Mouse (Mus musculus) 3134 (cell line): ENCODE results near the gene Stk40.

Experiments used
- DNase-seq: peaks from one replicate; pipeline ENCODE4 v3.0.0-alpha.2; 2011; ENCODE audit warnings: low spot score; ENCODE audit not compliant: insufficient read length; ENCODE audit errors: extremely low read depth

Gene Stk40

DNA sequence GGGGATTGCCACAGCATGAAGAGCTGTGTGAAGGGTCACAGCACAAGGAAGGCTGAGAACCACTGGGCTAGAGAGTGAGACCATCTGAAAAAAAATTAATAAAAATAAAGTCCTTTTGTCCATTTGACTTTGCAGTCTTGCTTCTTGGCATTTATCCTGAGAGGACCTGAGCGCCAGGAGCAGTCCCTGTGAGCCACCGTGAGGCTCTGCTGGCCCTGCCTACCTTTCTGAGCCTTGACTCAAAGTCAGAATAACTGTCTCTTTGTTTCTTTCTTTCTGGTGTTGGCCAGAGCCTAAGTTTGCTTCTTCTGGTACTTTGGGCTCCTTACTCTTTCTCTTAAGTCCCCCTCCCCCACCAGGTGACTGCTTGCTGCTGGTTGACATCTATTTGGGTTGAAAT is 16.7 kb downstream of the Stk40 start:
- no peak for DNase-seq

DNA sequence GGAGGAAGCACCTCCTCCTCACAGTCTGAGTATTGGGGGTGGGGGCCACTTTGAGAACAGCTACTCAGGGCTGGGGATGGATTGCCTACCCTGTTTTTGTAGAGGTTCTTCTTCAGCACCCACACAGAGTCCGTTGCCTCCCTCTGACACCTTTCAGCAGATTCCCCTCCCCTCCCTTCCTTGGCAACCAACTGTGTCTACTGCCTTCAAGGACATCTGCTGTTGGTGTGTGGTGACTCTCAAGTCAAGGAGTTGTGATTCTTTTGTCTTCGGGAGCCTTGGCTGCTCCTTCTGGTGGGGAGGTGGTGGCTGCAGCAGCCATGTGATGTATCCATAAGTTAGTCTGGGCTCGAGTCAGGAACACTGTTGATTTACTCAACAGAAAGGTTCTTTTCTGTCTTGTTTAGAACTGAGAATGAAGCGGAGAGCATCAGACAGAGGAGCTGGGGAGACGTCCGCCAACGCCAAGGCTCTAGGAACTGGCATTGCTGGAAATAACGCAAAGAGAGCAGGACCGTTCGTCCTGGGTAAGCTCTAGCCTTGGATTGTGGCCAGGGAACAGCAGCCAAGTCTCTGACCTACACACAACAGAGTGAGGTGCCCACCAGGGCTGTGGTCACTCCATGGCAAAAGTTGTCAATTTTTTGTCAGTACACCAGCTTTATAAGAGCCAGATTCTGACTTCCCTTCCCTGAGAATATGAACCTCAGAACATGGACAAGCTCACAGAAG is 19.7 kb downstream of the Stk40 start:
- DNase-seq, result no peak

DNA sequence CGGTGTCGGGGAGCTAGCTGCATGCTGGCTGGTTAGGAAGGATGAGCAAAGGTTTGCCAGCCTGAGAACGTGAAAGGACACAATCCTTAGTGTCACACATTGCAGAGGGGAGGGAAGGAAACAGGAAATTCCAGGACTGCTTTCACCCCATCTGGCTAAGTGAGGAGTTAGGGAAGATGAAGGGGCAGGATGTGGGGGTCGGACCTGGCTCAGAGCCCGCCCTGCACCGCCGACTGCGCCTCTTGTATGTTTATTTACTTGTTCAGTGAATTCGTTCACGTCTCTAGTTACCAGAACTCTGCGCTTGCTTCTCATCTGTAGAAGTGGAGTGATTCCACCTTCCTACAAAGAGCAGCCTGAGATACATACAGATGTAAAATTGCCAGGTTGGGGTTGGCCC is 26.7 kb downstream of the Stk40 start:
- DNase-seq, result no peak

DNA sequence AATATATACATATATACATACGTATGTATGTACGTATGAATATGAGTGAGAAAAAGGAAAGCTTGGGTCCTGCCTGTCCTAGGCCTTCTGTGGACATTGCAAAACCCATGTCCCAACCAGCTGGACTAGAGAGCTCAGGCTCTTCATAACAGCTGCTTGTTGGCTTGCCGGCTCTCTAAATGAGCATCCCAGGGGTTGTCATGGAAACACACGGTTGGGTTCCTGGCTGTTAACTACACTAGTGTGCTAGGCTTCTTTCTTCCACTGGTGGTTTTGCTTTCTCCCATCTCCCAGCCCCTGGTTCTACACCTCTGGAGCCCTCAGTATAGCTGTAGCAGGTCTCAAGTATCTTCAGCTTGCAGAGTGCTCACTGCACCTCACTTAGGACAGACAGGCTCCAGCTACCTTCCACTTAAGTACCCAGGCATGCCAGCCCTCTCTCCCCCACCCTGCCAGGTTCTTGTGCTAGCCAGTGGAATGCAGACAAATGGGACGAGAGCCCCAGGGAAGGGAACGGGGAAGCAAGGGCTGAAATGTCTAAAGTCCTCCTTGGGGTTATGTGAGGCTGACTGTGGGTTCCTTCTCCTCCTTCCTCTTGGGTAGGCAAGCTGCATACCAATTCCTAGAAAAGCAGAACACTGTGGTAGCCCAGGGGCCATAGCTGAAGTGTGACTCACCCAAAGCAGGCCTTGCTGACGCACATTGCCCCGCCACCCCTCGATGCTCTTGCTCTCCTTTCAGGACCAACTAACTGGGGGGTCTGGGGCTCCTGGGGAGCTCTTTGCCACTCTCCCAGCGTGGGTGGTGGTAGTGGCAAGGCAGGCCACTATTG is 27.7 kb downstream of the Stk40 start:
- DNase-seq, result peak; percentile 77

DNA sequence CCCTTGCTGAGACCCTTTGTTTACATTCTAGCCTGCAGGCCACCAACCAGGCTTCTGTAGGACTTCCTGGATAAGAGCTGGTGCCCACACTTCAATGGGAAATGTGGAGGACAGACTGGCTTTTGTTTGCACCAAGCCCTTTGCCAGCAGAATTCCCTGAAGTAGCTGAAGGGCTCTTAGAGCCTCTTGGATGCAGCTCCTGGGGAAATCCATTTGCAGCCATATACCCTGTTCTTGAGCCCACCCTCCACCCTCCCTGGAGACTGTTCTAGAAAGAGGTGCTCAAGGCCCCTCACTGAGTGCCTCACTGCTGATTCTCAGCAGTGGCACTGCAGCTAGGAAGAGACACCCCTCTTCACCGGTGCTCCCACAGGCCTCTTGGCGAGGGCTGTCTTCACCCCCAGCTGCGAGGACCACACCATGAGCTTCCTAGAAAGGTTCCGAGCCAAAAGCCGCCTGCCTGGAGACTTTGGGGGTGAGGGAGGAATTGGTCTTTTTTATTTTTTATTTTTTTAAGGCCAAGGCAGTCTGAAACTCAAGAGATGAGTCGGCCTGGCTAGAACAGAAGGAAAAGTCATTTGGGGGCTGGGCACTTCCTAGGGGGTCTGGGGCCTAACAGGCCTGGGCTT is 29.0 kb downstream of the Stk40 start:
- DNase-seq, result no peak

DNA sequence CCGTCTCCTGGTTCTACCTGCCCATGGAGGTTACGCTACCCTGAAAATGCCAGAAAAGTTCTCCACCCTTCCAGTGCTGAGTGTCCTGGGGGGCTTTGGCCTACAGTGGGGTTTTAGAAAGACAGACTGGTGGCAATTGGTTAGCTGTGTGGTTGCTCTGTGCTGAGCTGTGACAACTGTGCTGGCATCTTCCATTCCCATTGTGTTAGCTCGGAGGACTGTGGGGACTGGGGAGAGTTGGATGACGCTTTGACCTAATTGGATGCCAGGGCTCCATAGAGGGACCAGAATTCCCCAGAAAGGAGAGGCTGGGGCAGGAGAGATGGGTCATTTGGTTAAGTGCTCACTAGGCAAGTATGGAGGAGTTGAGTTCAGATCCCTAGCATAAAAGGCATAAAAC is 30.5 kb downstream of the Stk40 start:
- DNase-seq, result no peak

DNA sequence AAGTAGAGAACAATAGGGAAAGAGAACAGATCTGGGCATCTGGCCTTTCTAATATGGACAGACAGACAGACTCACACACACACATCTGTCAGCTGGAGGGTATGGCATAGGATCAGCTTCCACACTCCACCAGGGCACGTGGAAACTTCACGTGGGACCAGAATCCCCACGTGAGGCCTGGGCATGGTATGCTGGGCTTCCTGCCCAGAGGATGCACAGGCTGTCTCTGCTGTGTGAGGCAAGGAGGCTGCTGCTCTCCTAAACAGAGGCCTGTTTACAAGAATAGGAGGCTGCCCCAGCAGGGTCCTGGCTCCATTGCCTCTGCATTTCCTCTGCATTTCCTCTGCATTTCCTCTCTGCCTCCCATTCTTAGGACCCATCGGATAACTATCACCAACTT is 30.9 kb downstream of the Stk40 start:
- no peak for DNase-seq

DNA sequence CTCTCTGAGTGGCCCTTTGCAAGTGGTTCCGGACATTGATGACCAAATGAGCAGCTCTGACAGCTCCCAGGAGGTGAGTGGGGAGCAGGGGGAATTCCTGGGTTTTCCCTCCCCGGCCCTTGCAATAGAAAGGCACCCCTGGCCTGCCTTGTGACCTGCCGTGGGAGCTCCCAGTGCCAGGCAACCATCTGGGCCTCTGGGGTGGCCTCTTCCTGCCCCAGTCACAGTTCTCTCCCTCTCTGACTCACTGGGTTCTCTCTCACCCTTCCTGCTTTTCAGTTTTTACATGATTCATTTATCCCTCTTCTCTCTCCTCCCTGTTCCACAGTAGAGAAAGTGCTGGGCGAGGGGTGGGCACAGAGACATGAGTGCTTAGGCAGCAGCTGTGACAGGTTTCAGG is 34.0 kb downstream of the Stk40 start:
- DNase-seq, result no peak

DNA sequence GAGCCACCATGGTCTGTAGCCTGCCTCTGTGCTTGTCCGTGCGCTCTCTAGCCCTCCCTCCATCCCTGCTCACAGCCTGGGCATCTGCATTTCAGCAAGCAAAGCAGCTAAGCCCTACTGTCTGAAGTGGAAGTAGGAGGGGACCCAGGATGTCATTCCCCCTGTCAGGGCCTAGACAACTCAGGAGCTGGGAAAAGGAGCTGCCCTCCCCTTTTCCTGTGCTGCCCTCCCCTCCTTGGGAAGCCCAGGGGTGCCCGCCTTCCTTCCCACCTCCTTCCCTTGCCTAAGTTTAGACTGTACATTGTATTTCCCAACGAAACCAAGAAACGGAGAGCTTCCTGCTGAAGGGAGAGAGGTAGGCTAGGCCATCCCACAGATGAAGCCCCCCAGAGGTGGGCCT is 37.3 kb downstream of the Stk40 start:
- no peak for DNase-seq

DNA sequence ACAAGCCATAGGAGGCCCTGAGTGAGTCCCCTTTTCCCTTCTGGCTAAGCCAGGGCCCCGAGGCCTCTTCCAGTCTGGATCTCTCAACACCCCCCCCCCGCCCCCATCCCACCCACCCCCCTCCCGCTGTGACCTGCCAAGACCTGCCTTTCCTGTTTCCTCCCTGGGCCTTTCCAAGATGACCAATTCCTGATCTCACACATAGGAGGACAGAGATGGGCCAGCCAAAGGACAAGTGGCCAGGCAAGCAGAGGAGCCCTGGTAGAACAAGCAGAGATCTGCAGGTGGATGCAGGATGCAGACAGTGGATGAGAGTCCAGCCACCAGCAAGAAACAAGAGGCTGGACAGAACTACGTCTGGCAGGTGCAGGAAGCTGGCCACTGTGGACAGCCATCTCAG is 41.6 kb downstream of the Stk40 start:
- no peak for DNase-seq

DNA sequence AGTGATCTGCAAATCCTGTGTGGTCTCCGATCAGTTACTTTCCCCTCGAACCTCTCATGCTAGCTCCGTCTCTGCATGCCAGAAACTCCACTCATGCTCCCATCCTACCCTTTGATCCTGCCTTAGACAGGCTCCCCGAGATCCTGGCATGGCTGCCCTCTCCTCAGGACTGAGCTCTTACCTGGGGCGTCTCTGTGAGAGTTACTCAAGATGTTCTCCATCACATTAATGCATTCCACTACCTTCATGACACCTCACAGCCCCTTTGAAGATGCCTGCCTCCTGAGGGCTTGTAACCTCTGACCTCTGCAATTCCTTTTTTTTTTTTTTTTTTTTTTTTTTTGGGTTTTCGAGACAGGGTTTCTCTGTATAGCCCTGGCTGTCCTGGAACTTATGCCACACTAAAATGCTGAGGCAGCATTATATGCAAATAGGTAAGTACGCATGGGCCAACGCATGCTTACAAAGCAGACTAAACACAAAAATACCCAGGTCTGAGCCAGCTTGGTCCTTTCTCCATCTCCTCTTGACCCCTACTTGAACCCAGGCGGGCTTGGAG is 43.3 kb downstream of the Stk40 start:
- DNase-seq, result no peak

DNA sequence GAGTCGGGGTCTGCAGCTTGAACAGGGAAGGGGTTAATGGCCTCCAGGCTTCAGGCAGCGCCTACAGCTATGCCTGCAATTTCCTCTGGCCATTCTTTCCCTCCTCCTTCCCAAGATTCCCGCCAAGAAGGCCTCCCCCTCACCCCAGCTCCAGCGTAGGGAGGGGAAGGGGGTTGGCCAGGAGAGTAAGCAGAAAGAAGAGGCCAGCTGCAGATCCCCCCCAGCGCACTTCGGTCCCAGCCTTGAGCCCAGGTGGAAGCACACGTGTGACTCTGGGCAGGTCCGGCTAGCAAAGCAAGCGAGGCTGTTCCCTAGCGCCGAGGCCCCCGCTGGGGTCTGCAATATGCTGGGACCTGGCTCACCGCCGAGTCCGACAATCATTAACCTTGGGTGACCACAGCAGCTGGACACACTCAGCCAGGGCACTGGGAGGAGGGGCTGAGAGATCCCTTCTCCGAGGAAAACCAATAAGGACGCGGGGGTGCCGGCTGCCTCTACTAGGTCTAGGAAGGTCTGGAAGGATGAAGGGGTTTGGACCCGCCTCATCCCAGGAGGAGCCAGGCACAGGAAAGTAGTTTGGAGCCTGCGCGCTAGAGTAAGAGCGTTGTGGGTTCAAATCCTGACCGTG is 43.9 kb downstream of the Stk40 start, which contains the start of gene Eva1b:
TSS of gene Eva1b (plus strand) at position 212 of the 628 bp plus-strand sequence.
- DNase-seq, result no peak

DNA sequence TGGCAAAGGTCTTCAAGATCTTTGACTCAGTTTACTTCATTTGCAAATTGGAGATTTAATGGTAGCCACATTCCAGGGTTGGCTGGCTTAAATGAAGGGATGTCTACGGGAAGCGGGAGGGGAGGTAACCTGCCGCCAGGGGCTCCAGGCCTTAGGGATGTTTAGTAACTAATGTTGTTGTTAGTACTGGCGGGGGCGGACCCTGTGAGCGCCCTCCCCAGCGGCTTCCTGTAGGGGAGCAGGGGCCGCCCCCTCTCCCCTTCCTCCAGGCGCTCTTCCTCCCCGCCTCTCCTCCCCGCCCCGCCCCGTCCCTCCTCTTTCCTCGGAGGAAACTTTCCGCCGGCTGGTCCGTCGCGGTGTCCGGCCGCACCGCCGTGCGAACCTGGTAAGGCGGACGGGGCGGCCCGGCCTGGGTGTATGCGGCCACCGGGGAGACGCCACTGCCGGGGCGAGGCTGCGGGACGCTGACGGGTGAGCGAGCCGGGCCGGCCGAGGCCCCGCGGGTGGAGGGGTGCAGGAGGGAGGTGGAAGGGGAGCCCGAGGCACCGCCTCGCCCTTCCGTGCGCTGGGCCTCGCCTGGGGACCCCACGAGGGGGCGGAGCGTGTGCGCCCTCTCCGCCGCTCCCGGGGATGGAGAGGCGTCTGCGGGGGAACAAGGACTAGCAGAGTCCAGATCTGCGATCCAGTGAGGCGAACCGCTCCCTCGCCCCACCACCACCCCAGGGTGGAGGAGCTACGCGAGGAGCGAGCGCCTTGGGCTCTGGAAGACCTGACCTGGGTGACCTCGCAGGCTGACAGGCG is 44.6 kb downstream of the Stk40 start:
- DNase-seq, result no peak

DNA sequence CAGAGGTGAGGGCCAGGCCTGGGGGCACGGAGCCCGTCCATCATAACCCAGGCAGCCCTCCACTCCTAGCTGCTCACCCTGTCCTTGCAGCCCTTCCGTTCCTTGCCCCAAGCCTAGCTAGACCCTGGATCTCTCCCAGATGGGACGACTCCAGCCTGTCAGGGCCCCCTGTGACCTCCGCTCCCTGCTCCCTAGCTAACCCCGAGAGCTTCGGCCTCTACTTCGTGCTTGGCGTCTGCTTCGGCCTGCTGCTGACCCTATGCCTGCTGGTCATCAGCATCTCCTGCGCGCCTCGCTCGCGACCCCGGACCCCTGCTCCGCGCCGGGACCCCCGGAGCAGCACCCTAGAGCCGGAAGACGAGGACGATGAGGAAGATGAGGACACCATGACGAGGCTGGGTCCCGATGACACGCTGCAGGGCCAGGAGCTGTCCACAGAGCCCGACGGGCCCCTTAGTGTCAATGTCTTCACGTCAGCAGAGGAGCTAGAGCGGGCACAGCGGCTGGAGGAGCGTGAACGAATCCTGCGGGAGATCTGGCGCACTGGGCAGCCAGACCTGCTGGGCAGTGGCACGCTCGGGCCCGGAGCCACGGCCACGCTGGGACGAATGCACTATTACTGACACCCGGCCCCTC is 45.4 kb downstream of the Stk40 start:
- DNase-seq, result no peak

DNA sequence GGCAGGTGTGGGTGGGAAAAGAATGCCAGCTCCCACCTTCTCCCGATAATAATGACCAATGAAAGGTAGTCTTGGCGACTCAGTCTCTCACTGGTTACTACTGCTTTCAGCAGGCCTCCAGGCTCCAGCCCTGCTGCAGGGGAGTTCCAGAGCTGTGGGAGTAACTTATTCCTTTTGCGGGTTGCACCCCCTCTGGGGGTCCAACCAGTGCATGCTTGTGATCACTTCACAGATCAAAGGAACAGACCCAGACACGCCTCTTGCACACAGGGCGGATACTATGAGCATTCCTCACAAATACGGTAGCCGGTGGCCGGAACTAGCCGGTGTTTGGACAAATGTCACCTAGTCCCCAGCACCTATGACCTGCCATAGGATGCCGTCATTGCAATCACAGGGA is 46.0 kb downstream of the Stk40 start:
- no peak for DNase-seq

DNA sequence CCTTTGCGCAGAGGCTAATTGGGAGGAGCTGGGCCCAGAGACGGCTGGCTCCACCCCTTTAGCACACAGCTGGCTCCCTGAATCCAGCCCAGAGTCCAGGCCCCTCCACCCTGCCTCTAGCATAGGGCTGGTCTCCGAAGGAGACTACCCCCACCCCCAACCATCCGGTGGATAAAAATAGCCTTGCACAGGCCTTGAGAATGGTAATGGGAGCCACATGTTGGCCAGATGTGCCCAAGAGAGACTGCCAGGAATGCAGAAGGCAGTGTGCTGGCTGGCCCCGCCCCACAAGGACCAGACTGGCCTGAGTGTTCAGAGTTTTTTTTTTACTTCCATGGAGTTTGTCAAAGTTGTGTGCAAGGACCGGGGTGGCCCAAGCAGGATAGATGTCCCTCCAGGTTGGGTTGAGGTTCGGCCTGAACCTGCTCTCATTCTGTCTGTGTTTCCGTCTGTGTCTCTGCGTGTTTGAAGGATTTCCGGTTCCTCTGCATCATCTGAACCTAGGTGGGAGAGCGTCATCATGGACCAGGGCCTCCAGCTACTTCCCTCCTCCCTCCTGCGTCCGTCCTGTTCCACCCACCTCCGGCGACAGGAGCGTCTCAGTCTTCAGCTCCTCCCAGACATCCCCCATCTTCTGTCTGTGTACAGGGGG is 46.7 kb downstream of the Stk40 start:
- DNase-seq, result peak; percentile 61

DNA sequence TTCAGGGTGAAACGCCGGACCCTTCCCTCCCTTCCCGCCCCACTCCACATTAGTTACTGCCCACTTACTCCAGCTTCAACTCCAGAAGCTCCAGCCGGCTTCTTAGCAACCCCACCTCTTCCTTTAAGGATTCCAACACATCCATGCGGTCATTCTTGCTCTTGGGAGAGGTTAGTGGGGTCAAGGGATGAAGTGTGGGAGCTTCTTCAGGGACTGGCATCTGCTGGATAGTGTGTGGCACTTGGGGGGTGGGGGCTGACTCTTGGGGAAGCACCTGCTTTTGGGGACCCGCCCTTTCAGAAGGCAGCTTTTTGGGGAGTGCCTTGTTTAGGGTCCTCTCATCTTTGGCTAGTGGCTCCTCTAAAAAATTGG is 47.2 kb downstream of the Stk40 start:
- DNase-seq, result no peak

DNA sequence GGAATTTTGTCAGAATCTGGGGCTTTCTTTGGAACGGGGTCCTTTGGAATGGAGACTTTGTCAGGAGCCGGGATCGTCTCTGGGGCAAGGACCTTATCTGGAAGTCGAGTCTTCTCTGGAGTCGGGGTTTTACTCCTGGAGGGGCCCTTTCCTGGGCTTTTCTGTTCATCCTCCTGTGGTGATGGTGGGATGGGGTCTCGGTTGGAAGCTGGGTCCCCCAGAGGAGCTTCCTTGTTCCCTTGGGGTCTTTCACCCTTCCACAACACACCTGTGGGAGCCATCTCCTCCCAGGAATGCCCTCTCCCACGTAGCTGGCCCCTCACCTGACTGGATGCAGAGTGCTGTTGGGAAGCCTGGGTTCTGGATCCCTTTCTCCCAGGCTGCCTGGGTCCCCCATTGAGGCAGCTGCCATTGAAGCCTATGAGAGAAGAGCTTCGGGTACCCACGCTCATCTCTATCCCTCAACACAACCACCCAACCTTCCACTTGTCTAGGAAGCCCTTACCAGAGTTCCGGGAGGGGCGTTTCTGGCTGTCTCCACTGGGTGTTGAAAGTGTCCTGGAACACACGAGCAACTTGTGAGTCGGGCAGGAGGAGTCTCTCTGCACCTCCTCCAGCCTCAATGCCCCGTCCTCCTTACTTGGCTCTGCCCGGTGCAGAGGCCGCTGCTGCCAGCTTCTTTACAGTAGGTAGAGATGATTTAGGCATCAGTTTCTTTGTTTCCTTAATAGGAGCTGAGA is 48.1 kb downstream of the Stk40 start:
- DNase-seq, result no peak

DNA sequence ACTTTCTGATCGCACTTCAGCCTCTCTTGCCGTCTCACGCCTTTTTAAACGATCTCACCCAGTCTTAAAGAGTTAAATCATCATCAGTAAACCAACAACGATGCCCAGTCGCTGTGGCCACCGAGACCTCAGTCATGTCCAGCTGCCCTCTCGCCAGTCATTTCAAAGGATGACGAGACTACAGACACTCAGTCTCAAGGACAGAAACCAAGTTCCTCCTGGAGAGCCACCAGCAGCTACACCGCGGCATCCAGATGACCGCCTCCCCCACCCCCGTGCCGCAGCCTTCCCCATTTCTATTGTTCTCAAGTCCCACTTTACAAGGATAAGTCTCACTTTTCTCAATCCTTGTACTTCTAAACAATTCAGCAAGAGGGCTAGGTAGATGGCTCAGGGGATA is 49.1 kb downstream of the Stk40 start:
- no peak for DNase-seq
